Mouse (Mus musculus): ENCODE results near the gene Zfp366. TPM values are rescaled to one million over a fixed set of nuclear protein-coding genes. Genes with fewer than 3 reads are reported as not detected.

The Zfp366 gene
- total RNA-seq, 2 experiments from 2014 or later: 0.29 to 0.57 TPM

DNA sequence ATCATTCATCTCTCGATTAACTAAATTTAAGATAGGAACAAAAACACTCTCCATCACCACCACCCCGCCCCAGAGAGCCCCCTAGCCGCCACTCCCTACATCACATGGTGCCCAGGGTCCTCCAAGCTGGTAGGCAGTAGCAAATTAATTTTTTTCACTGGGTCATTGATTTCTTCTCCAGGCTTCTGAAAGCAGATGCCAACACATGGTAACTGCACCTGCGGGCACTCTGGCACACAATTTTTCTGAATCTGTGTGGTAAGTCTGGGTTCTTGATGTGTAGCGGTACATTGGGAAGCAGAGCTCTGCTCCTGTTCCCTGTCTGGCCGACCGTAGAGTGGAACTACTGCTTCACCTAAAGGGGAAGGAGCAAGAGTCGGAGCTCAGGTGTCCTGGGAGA lies 106.1 kb downstream of the Zfp366 start:
- ATAC-seq (replicated peaks; ENCODE audit: poor library complexity): no peak

DNA sequence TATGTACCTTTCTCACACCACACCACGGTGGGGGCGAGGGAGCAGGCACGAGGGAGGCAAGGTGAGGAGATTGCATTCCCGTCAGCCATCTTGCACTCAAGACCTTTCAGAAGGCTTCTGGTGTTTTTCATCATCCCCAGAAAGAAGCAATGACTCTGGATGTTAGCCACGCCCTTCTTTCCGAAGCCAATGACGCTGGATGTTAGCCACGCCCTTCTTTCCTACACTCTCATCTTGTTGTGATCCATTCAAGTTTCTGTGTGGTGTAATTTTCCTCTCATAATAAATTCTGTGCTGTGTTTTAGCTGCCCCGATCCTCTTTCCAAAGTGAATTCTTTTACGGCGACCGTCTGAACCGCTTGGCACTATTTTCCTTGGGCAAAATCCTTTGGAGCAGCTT lies 109.6 kb downstream of the Zfp366 start:
- no peak for ATAC-seq (replicated peaks; ENCODE audit: poor library complexity)

DNA sequence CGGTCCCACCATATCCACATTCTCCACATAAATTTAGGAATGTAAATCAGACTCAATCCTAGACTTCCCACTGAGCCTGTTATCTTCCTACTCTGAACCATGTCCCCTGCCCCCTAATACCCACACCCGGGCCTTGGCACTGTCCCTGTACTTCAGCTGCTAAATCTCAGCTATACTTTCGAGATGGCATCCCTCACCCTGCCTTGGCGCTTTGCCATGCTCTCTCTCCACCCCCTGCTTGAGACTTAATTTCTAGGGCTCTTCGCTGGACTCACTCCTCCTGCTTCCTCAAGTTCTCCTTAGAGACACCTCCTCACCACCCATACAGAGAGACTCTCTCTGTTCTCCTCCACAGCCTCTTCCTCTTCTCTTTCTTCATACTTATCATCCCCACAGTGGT lies 115.3 kb downstream of the Zfp366 start:
- no peak for ATAC-seq (replicated peaks; ENCODE audit: poor library complexity)

Other genes with a start within 250 kb of the Zfp366 start
- gene 1700024P04Rik, start 200.3 kb upstream of the Zfp366 start, total RNA-seq (2015): not detected in 2 replicates
- gene 1700024P04Rik, start 200.3 kb upstream of the Zfp366 start, total RNA-seq (2017): not detected in 2 replicates
- gene Ptcd2, start 159.9 kb downstream of the Zfp366 start, total RNA-seq (2015): 43.6 and 48.4 TPM in 2 replicates
- gene Ptcd2, start 159.9 kb downstream of the Zfp366 start, total RNA-seq (2017): 64.4 and 73.5 TPM in 2 replicates
- 20.1 and 22.1 TPM in 2 replicates for gene Mrps27, start 160.0 kb downstream of the Zfp366 start, total RNA-seq (2015)
- gene Mrps27, start 160.0 kb downstream of the Zfp366 start, total RNA-seq (2017): 28.6 and 30.7 TPM in 2 replicates

All from megakaryocyte progenitor cell, adult 5-6 weeks (primary cell).